Mouse (Mus musculus) kidney, embryonic 15.5 days (tissue): ENCODE data around the gene Lat. TPM values are rescaled to one million over a fixed set of nuclear protein-coding genes. Genes with fewer than 3 reads are reported as not detected.
"Not testable (repeated sequence)": the region's sequence is repeated elsewhere in the genome, so short reads cannot be mapped to it uniquely, and the experiment has no call there.

Source experiments
- ATAC-seq: fragments of 200-750 bp; cut with Nextera tagmentation; replicated peaks from 2 replicates; pipeline ENCODE4 v1.8.0; 2017; ENCODE audit warnings: moderate TSS enrichment; ENCODE audit not compliant: low FRiP score
- H3K27ac ChIP-seq: fragments of 300-500 bp; sonication (generic); 2 replicates; pipeline ENCODE4 v1.5.1; 2015; ENCODE audit warnings: mild to moderate bottlenecking, inconsistent platforms
- H3K27me3 ChIP-seq: fragments of 300-500 bp; sonication (generic); 2 replicates; pipeline ENCODE4 v1.6.1; 2015; ENCODE audit warnings: inconsistent platforms
- H3K36me3 ChIP-seq: fragments of 300-500 bp; sonication (generic); 2 replicates; pipeline ENCODE4 v1.6.1; 2015; ENCODE audit warnings: inconsistent platforms
- H3K4me1 ChIP-seq: fragments of 300-500 bp; sonication (generic); 2 replicates; pipeline ENCODE4 v1.6.1; 2015; ENCODE audit warnings: inconsistent platforms
- H3K4me2 ChIP-seq: fragments of 300-500 bp; sonication (generic); 2 replicates; pipeline ENCODE4 v1.6.1; 2015; ENCODE audit warnings: moderate library complexity, mild to moderate bottlenecking, inconsistent platforms
- H3K4me3 ChIP-seq: fragments of 300-500 bp; sonication (generic); replicated peaks from 2 replicates; pipeline ENCODE4 v1.5.1; 2015; ENCODE audit warnings: mild to moderate bottlenecking, inconsistent platforms
- H3K9ac ChIP-seq: fragments of 300-500 bp; sonication (generic); 2 replicates; pipeline ENCODE4 v1.6.1; 2015; ENCODE audit warnings: mild to moderate bottlenecking, inconsistent platforms
- H3K9me3 ChIP-seq: fragments of 300-500 bp; sonication (generic); replicated peaks from 2 replicates; pipeline ENCODE4 v1.6.1; 2016; ENCODE audit warnings: inconsistent platforms
- WGBS: fragments of 180-500 bp; shearing (Covaris S2); methylation state at CpG from one replicate; pipeline ENCODE4 v1.1.7; 2015; ENCODE audit warnings: mixed read lengths; 5-methylcytosine and 5-hydroxymethylcytosine counted together
- polyA plus RNA-seq: library from polyadenylated mRNA; unstranded; fragments of >200 nt; fragmentation: Nextera tagmentation; extraction: Ambion mirVana; gene quantifications from 2 replicates; pipeline ENCODE4 v1.2.1, GENCODE M21; 2015

Gene Lat
- polyA plus RNA-seq, result 2.3 and 3.0 TPM in 2 replicates

GRCm38 (mm10) chr7:126369393-126369792 lies at the start of gene Lat:
Lat (minus strand) TSS chr7:126369570.
- Histone ChIP-seq H3K36me3 (peaks cover 57% of the 10 kb centered on the region), H3K9me3 (no peaks in the 10 kb centered on the region), H3K9ac (no peak within 1 kb of the TSS), H3K4me2 (peak within 1 kb of the TSS; percentile 17; the same call in 1 of the 2 replicates), H3K4me1 (peaks cover 2% of the 10 kb centered on the region; the same call in 1 of the 2 replicates), H3K27ac (no peak within 1 kb of the TSS), H3K4me3 (no peak within 1 kb of the TSS), H3K27me3 (no peaks in the 10 kb centered on the region)
- ATAC-seq, result no peak
- 65% methylated on average over 12 of the region's 13 CpGs for WGBS

DNA sequence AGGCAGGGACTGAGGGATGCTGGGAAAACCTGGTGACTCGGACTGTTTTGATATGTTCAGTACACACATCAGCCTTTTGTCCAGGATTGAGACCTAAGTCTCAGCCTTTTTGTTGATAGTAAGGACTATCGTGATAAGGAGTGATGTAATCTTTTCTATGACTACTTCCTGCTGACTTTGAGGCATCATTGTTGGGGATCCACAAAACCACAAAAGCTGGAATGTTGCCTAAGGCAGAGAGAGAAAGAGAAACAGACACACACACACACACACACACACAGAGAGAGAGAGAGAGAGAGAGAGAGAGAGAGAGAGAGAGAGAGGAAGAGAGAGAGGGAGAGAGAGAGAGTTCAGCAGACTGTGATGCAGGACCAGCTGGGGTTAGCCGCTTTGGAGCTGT lies 49.1 kb upstream of the Lat start:
- Histone ChIP-seq H3K36me3 (no peaks in the 10 kb centered on the region), H3K4me2 (no peak overlapping the region), H3K9me3 (no peaks in the 10 kb centered on the region), H3K27me3 (no peaks in the 10 kb centered on the region), H3K9ac (no peak overlapping the region), H3K4me1 (peaks cover 3% of the 10 kb centered on the region; the same call in 1 of the 2 replicates), H3K27ac (no peak overlapping the region), H3K4me3 (no peak overlapping the region)
- no peak for ATAC-seq
- 70% methylated on average over 3 of the region's 3 CpGs for WGBS

- Histone ChIP-seq H3K4me1 (peaks cover 3% of the 10 kb centered on the region; the same call in 1 of the 2 replicates), H3K4me3 (no peak overlapping the region), H3K27ac (no peak overlapping the region), H3K9me3 (no peaks in the 10 kb centered on the region), H3K4me2 (no peak overlapping the region), H3K9ac (no peak overlapping the region), H3K27me3 (no peaks in the 10 kb centered on the region), H3K36me3 (no peaks in the 10 kb centered on the region)
- WGBS, result 82% methylated on average over 4 of the region's 4 CpGs
- no peak for ATAC-seq
Measured at GRCm38 (mm10) chr7:126417606-126418005, 48.2 kb upstream of the Lat start.

GRCm38 (mm10) chr7:126417045-126417444 lies 47.7 kb upstream of the Lat start:
- ATAC-seq, result no peak
- Histone ChIP-seq H3K27ac (no peak overlapping the region), H3K36me3 (no peaks in the 10 kb centered on the region), H3K4me1 (peaks cover 3% of the 10 kb centered on the region; the same call in 1 of the 2 replicates), H3K9ac (no peak overlapping the region), H3K4me2 (no peak overlapping the region), H3K4me3 (no peak overlapping the region), H3K9me3 (no peaks in the 10 kb centered on the region), H3K27me3 (no peaks in the 10 kb centered on the region)
- 41% methylated on average over 8 of the region's 8 CpGs for WGBS

DNA sequence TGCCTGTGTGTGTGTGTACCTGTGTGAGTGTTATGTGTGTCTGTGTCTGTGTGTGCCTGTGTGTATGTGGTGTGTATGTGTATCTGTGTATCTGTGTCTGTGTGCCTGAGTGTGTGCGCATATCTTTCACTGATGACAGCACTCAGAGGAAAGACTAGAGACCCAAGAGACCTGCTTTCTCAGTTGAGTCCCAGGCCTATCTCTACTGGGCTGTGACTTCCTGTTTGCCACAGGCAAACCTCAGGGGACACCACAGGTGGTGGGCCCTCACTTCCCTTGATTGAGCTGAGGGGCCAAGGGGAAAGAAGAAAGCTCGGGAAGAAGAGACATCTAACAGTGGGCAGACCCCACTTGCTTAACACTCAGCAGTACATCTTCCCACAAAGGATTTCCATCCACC lies 47.2 kb upstream of the Lat start:
- Histone ChIP-seq H3K9ac (no peak overlapping the region), H3K4me3 (no peak overlapping the region), H3K27me3 (no peaks in the 10 kb centered on the region), H3K36me3 (no peaks in the 10 kb centered on the region), H3K4me2 (no peak overlapping the region), H3K27ac (no peak overlapping the region), H3K4me1 (peaks cover 3% of the 10 kb centered on the region; the same call in 1 of the 2 replicates), H3K9me3 (no peaks in the 10 kb centered on the region)
- ATAC-seq, result no peak
- WGBS, result 58% methylated on average over 2 of the region's 2 CpGs

DNA sequence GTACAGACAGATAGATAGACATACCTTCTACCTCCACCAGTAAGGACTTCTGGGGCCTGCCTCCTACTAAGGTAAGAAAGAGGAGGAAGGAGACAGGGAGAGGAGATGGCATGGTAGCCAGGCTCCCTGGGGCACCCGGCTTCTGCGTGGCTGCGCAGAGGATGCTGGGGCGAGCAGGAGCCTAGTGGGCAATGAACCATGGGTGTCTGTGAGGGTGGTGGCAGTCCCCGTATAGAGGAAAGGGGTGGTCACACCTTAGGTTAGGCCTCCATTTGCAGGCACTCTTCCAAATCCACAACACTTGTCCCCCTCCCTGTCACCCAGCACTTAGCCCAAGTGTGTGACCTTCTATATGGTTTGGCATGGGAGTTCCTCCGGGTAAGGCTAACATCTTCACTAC lies 45.4 kb upstream of the Lat start, which contains the start of gene Cd19:
TSS of gene Cd19 (minus strand) at position 165 of the 400 bp plus-strand sequence.
- H3K36me3 ChIP-seq, result no peaks in the 10 kb centered on the region
- 79% methylated on average over 6 of the region's 6 CpGs for WGBS
- H3K4me1 ChIP-seq, result peaks cover 3% of the 10 kb centered on the region; the same call in 1 of the 2 replicates

GRCm38 (mm10) chr7:126411061-126411460 lies 41.7 kb upstream of the Lat start:
- no peaks in the 10 kb centered on the region for H3K27me3 ChIP-seq
- no peaks in the 10 kb centered on the region for H3K36me3 ChIP-seq
- no peak overlapping the region for H3K27ac ChIP-seq
- H3K4me3 ChIP-seq, result no peak overlapping the region
- H3K9ac ChIP-seq, result no peak overlapping the region
- WGBS, result 91% methylated on average over 4 of the region's 4 CpGs
- ATAC-seq, result no peak
- H3K4me2 ChIP-seq, result no peak overlapping the region
- H3K4me1 ChIP-seq, result no peaks in the 10 kb centered on the region
- no peaks in the 10 kb centered on the region for H3K9me3 ChIP-seq

More for the DNA sequence above, 45.4 kb upstream of the Lat start, which contains the start of gene Cd19:
- no peaks in the 10 kb centered on the region for H3K27me3 ChIP-seq
- ATAC-seq, result no peak
- H3K4me3 ChIP-seq, result no peak within 1 kb of the TSS
- H3K4me2 ChIP-seq, result no peak within 1 kb of the TSS
- no peaks in the 10 kb centered on the region for H3K9me3 ChIP-seq
- H3K27ac ChIP-seq, result no peak within 1 kb of the TSS
- H3K9ac ChIP-seq, result no peak within 1 kb of the TSS

GRCm38 (mm10) chr7:126408686-126409085 lies 39.3 kb upstream of the Lat start:
- ATAC-seq, result no peak
- 85% methylated on average over 2 of the region's 2 CpGs for WGBS
- no peak overlapping the region for H3K27ac ChIP-seq
- H3K27me3 ChIP-seq, result no peaks in the 10 kb centered on the region
- H3K9me3 ChIP-seq, result no peaks in the 10 kb centered on the region
- H3K4me1 ChIP-seq, result no peaks in the 10 kb centered on the region
- H3K4me3 ChIP-seq, result no peak overlapping the region
- no peak overlapping the region for H3K9ac ChIP-seq
- no peaks in the 10 kb centered on the region for H3K36me3 ChIP-seq
- no peak overlapping the region for H3K4me2 ChIP-seq

GRCm38 (mm10) chr7:126402518-126402917 lies 33.1 kb upstream of the Lat start:
- H3K36me3 ChIP-seq, H3K4me2 ChIP-seq, H3K27ac ChIP-seq, H3K4me1 ChIP-seq, H3K4me3 ChIP-seq, H3K27me3 ChIP-seq, H3K9me3 ChIP-seq, ATAC-seq, H3K9ac ChIP-seq: not testable (repeated sequence)
- WGBS, result 80% methylated on average over 8 of the region's 8 CpGs

DNA sequence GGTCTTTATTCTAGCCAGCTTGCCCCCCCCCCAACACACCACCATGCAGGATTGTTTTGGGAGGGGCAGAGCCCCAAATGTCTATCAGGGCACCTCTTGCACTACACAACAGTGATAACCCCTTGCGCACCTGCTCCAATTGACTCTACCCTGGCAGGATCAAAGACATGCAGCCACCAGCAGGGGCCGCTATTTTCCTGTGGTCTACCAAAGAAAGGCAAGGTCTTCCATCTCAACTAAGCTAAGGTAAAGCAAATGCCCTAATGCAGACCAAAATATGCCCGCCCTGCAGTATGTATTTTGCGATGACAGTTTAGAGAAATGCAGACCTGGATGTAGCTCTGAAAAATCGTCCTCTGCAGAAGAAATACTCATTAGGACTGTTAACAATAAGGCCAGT lies 30.2 kb upstream of the Lat start:
- WGBS, result 12% methylated on average over 5 of the region's 5 CpGs
- Histone ChIP-seq H3K36me3 (no peaks in the 10 kb centered on the region), H3K9ac (no peak overlapping the region), H3K9me3 (no peaks in the 10 kb centered on the region), H3K27ac (no peak overlapping the region), H3K4me2 (no peak overlapping the region), H3K27me3 (no peaks in the 10 kb centered on the region), H3K4me3 (no peak overlapping the region), H3K4me1 (peaks cover 7% of the 10 kb centered on the region)
- no peak for ATAC-seq

DNA sequence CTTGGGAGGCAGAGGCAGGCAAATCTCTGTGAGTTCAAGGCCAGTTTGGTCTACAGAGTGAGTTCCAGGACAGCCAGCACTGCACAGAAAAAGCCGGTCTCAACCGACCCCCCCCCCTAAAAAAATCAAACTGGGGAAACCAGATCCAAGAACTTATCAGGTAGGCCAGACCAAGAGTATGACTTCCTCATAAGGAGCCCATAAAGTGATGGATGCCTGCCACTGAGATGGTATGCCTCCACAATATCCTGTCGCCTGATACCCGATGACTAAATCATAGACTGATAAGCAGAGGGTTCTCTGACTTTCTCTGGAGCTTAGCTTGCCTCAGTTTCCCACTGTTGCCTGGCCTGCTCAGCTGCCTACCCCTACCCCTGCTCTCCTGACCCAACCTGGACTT lies 28.5 kb upstream of the Lat start:
- Histone ChIP-seq H3K27ac (no peak overlapping the region), H3K4me2 (no peak overlapping the region), H3K36me3 (no peaks in the 10 kb centered on the region), H3K4me3 (no peak overlapping the region), H3K4me1 (peaks cover 7% of the 10 kb centered on the region), H3K9ac (no peak overlapping the region), H3K27me3 (no peaks in the 10 kb centered on the region), H3K9me3 (no peaks in the 10 kb centered on the region)
- no peak for ATAC-seq
- 91% methylated on average over 4 of the region's 4 CpGs for WGBS

GRCm38 (mm10) chr7:126397221-126397620 lies 27.9 kb upstream of the Lat start:
- no peak for ATAC-seq
- Histone ChIP-seq H3K9ac (no peak overlapping the region), H3K27ac (no peak overlapping the region), H3K4me1 (peaks cover 7% of the 10 kb centered on the region), H3K27me3 (no peaks in the 10 kb centered on the region), H3K4me2 (peak overlapping the region; percentile 36; the same call in 1 of the 2 replicates), H3K4me3 (no peak overlapping the region; the same call in 1 of the 2 replicates), H3K9me3 (no peaks in the 10 kb centered on the region), H3K36me3 (no peaks in the 10 kb centered on the region)
- WGBS, result 57% methylated on average over 6 of the region's 6 CpGs
